Mouse (Mus musculus): ENCODE results near the gene Aasdh. TPM values are rescaled to one million over a fixed set of nuclear protein-coding genes. Genes with fewer than 3 reads are reported as not detected.

Gene Aasdh
- total RNA-seq (2015; ENCODE audit: low replicate concordance) (4.2 TPM in 2 replicates), total RNA-seq (2017; ENCODE audit: low replicate concordance) (3.6 and 13.5 TPM in 2 replicates)

DNA sequence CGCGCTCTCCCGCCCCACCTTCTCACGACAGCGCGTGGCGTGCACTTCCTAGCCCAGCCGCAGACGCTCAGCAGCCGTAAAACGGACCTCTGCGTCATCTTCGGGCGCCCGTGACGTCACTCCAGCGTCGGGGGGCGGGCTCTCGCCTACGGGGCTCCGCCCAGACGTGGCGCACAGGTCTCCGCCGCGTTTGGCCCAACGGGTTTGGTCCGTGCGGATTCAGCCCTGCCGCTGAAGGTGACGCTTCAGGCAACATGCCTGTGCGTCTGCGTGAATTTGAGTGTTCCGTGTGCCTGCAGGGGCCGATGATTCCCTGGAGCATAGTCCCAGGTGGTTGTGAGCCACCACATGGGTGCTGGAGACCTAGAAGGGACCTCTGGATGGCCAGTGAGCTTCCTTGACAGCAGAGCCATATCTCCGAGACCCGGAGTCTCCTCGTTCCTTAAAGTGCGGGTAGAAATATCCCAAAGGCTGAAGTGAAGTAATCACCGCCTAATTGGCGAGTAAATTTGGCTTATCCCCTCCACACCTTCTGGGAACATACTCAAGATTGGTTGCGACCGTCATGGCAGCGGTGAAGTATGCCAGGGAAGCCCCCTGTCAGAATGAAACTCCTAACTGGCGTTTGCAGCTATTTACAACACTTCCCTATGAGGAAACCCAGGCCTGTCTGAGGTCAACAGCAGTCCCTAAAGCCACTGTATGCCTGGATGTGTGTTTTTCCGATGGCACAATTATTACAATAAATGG, at the start of gene Aasdh:
Gene Aasdh (minus strand): TSS at position 110 of the 750 bp plus-strand sequence.
- ATAC-seq (replicated peaks; ENCODE audit: low FRiP score, poor library complexity, severe bottlenecking), result peak; percentile 98

DNA sequence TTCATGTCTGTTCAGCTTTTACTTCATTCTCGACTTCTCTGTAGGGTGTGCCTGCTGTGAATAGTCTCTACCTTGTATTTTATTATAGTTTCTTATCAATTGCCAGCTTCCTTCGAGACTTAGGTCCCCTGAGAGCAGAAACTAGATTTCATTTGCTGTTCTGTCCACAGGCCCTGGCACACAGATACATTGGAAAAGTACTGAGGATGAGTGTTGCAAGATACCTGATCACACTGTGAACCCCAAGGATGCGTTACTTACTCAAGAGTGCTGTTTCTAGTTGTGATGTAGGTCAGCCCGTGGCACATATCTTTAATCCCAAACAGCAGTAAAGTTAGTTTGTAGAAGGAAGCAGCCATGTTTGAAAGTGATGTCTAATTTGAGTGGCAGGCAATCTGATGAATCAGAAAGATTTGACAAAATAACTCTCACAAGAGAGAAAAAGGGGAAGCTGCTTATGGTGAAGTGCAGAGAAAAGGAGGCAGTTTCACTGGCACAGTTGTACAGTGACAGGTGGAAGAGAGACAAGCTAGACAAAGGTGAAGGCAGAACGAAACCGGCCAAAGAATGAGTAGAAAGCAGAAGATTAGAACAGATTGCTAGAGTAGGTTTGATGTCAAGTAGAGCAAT, 49.1 kb upstream of the Aasdh start:
- ATAC-seq (replicated peaks; ENCODE audit: low FRiP score, poor library complexity, severe bottlenecking), result no peak

DNA sequence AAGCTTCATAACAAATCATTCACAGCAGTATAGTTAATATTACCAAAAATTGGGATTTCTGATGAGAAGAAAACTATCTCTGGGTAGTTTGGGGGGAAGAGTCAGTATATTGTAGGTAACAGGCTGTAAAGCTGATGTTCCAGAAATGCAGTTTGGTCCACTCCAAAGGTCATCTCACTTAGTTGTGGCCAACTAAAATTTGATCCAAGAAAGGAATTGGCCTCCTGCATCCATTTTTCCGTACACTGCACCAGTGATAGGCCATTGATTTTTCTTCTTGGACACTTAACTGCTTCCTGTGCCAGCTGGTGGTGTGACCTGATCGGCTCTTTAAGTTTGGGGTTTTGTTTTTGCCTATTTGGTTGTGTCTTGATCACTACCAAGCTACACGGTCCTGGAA, 48.5 kb upstream of the Aasdh start:
- ATAC-seq (replicated peaks; ENCODE audit: low FRiP score, poor library complexity, severe bottlenecking), result no peak

DNA sequence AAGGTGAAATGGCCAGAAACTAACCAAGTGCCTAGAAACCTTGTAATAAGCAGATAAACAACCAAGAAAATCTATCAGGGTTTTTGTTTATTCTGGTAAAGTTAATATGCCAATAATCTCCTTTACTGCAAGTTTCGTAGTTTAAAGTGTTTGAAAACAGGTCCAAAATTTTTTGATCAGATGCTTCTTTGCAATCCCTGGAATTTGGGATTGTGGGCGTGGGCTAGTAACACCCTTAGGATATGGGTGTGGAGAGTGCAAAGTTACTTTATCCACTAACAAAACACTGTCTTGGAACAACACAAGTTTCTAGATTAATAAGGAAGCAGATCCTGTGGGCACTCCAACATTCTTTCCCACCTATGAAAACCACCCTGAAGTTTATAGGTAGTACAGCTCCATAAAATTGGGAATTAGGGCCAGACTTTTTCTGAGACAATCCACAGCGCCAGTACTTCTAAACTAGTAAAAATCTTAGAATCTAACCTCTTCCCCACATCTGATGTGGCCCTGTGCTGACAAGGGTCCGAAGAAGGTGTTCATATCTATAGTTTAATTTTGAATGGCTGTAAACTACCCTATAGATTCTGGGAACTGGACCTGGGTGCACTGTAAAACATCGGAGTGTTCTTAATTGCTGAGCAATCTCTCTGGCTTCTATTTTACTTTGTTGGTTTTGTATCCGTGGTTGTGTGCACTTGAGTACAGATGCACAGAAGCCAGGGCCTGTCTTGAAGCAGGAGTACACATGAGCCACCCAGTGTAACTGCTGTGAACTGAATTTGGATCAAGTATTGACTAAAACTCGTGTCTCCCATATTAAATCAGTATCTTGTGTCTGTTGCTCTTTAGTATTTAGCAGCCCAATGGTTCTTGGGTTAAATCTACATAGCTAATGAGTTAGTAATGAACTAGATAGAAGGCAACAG, 47.1 kb upstream of the Aasdh start:
- no peak for ATAC-seq (replicated peaks; ENCODE audit: low FRiP score, poor library complexity, severe bottlenecking)

DNA sequence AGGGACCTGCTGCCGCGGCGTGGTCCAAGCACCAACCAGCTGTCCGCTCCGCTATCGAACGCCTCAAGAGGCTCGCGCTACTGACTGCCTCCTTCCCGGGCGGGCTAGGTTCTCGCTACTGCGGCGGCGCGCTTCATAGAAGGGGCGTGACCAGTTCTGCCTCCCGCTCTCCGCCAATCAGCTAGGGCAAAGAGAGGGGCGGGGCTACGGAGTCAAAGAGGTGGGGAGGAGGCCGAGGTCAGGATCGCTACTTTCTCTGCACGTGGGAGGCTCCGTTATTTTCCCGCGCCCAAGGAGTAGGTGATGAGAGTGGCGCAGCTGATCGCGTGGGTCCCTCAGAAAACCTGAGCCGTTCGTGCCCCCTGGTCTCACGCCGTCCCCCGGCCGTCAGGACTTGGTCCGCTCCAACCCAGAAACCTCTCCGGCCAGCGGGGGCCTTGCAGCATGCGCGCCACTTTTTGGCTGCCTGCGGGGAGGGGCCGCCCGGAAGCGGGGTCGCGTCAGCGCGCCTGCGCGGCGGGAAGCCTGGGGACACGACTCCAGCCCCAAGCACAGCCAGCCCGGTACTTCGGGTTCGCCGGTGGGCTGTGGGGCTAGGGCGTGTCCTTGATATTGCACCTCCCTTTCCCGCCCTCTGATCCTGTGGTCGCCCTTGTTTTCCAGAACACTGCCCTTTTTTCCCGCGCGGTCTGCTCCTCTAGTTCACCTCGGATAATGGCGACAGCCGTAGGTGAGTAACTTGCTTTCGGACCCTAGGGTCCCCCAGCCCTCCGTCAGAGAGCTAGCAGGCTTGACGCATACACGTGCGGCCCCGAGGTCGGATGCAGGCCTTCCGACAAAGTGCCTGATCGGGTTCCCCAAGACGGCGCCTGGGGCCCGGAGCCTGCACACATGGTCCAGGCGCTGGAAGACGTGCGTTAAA, 46.1 kb upstream of the Aasdh start, which contains the start of the genes Paics and Ppat:
Gene Paics (plus strand): TSS at position 202 of the 922 bp plus-strand sequence.
Gene Ppat (minus strand): TSS at position 473 of the 922 bp plus-strand sequence.
- peak; percentile 93 for ATAC-seq (replicated peaks; ENCODE audit: low FRiP score, poor library complexity, severe bottlenecking)

DNA sequence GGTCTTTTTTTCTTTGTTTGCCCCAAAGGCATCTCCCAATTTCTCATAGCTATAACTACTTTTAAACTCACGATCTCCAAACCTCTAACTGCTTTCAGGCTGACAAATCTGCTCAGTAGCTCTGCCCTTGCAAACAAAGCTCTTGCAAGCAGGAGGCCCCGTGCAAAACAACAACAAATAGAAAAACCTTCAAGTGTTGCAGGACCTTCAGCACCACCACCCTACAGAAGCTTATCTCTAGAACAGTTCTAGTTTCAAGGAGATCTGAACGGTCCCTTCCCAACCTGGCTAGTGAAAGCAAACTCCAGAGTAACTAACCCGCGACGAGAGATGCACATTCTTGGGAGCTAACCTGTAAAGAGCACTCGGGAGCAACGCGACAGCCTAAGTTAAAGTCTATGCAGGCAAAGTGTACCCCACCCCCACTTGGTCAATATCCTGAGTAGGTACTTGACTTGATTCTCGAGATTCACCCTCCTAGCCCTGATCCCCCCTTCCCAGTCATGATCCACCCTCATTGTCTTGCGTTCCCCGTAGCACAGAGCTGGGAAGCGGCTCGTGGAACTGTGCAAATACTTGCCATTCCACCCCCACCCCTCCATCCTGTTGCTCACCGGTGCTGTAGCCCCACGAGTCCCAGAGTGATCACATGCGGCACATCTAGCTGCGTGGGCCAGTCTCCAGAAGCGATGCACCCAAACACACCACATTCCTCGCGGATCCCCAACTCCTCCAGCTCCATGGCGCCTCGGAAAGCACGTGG, 45.2 kb upstream of the Aasdh start:
- ATAC-seq (replicated peaks; ENCODE audit: low FRiP score, poor library complexity, severe bottlenecking), result peak; percentile 23

DNA sequence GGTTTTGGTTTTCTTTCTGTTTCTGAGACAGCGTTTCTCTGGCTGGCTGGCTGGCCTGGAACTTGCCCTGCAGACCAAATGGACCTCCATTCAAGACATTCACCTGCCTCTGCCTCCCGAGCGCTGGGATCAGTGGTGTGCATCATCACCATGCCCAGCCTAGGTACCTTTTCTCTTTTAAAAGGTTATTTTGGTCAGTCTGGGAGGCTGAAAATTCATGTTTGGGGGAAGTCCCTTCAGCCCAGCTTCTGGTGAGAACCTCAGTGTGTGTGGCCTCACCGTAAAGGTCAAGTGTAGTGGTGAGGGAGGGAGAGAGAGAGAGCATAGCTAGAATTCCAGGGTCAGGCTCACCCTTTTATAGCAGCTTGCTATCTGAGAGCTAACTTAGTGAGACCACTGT, 42.4 kb upstream of the Aasdh start:
- no peak for ATAC-seq (replicated peaks; ENCODE audit: low FRiP score, poor library complexity, severe bottlenecking)

DNA sequence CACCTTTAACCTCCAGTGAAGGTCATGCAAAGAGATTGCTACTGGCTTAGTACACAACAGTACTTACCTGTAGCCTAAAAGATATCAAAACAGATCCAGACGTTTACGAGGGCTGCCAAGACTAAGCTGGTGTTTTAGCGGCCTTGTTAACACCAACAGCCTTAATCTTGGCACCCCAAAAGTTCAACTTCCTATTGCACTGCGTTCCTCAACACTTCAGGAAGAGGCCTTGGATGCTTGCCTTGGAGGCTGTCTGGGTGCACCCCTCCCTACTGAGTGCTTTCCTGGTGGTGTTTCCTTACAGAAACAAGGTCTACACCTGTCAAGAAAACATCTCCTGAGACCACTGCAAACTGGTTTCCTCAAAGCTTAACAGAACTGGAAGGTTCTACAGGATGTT, 41.8 kb upstream of the Aasdh start:
- no peak for ATAC-seq (replicated peaks; ENCODE audit: low FRiP score, poor library complexity, severe bottlenecking)

DNA sequence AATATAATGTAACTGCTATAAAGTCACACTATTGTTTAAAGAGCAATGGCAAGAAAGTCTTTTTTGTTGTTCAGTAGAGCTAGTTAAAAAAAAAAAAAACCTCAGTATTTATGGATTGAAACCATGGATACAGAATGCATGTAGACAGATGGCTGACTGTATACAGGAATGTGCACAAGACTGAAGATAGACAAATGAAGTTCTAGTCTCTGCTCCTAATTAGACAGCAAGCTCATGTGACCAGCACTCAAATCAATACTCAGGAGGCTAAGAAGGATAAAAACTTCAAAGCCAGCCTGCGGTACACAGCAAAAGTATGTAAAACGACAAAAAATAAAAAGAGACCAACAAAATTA, 40.3 kb upstream of the Aasdh start:
- ATAC-seq (replicated peaks; ENCODE audit: low FRiP score, poor library complexity, severe bottlenecking), result no peak

DNA sequence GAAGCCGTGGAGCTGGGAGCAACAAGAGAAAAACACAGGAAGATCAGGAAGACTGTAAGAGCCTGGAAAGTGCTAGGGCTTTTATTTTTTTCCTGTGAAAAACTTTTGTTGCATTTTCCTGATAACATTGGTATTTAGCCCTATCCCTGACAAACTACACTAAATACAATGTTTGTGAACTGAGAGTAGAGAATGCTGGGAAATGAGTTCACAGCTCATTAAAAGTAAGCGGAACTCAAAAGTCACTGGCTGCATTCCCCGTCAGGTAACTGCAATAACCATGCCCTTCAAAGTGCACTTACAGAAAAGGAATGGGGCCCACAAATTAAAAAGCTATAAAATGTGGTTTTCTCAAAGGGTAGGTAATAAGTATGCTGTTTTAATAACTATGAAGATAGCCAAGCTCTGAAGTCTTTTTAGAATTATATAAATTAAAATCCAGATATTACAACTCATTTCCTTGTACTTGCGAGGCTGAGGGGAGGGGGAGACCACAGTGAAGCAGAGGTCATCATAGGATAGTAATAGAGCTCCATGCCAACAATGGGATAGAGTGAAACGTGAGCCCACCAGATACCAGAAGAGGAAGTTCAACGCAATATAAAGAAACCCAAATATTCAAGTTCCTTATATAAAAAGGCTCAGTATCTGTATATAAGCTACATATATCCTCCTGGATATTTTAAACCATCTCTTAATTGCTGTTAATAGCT, 39.8 kb upstream of the Aasdh start:
- no peak for ATAC-seq (replicated peaks; ENCODE audit: low FRiP score, poor library complexity, severe bottlenecking)

DNA sequence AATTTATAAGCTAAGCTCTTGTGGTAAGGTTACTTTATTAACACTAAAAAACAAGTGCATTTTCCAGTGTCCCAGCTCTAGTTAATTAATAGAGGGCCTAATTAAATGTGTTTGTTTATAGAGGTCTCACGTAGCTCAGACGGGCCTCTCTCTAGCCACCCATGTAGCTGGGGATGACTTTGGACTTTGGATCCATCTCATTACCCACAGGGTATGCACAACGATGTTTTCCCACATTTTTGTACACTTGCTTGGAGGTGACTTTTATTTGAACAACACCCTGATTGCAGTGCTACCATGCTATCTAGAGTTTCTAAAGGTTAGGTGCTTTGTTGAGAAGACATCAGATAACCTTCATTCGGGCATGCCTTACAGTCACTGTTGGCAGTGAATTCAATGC, 37.2 kb upstream of the Aasdh start:
- ATAC-seq (replicated peaks; ENCODE audit: low FRiP score, poor library complexity, severe bottlenecking), result no peak

DNA sequence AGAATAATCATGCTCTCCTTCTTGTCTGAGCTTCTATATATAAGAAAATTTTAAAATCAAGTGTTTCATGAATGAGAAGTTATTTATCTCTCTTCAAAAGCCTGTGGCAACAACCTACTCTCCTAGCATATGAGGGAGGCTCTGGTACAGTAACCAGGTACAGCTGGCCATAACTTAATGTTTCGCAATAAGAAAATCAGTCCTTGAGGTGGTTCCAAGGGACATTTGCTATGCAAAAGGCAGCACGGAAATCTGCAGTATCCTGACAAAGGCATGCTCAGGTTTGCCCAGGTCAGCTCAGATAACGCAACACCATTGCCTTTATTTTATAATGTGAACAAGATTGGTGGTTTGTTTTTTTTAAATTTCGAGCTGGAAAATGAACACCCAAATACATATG, 36.7 kb upstream of the Aasdh start:
- no peak for ATAC-seq (replicated peaks; ENCODE audit: low FRiP score, poor library complexity, severe bottlenecking)

DNA sequence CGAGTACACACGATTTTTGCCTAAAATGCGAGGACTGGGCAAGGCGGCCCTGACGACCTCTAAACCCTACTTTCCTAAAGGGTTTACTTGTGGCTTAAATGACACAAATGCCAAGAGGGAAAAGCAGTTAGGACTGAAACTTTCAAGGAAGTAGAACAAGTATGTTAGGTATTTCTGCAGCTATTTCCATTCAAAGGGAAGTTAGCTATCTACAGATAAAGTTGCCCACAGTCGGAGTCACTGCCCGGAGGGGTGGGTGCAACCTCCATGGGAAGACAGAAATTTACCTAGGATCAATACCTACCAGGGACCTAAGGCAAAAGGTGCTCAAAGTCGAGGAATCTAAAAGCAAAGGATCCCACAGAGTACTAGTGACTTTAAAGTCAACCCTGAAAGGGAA, 34.4 kb upstream of the Aasdh start:
- no peak for ATAC-seq (replicated peaks; ENCODE audit: low FRiP score, poor library complexity, severe bottlenecking)

DNA sequence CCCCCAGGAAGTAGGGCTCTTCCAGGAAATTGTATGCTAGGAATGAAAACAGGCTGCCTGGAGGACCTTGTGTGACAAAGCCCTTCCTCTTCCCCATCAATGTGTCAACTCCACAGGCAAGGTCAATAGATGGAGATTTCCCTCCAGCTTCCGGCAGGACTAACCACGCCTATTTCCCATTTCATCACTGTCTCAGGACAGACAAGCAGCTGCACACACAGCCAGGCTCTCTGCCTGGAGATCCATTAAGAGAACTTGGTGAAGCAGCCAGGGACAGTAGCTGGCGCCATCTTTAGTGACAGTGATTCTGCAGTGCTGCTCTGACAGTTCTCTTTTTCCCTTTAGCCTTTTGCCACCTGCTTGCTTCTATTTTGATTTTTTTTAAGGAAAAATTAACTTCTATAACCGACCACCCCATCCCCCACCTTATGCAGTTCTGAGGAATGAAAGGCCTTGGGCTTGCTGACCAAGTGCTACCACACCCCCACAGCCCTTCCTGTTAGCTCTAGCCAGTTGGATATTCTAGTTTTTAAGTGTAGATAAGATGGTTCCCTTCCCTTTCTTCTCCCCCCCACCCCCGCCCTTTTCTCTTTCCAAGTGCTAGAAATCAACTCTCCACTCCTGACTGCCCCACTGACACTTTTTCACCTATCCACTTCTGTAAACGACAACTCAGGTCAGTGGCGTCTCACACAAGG, 24.0 kb upstream of the Aasdh start:
- ATAC-seq (replicated peaks; ENCODE audit: low FRiP score, poor library complexity, severe bottlenecking), result no peak

DNA sequence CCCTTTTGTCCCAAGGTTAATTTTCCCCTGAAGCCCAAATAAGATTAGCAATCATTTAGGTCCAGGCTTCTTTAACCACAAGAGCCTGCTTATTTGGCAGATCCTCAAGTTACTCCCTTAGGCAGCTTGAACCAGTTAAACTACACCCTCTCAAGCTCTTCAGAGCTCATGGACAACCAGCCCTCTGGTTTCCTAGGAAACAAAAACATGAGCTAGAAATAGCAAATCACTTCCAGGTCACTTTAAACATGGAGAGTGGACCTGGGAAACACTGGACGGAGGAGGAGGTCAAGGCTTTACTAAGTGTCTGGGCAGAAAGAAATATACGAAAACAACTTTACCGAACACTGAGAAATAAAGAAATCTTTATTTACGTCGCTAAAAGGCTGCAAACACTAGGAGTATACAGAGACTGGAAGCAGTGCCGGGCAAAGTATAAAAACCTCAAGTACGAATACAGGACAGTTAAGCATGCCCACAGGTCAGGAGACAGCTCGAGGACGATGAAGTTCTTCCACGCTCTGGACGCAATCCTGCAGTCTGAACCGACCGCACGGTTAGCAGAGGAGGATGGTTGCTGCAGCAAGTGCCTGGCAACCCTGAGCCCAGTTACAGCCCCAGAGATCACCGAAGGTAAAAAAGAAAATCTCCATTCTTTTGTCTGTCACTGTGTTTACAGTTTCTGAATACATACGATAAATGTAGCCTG, 23.0 kb upstream of the Aasdh start:
- ATAC-seq (replicated peaks; ENCODE audit: low FRiP score, poor library complexity, severe bottlenecking), result no peak

DNA sequence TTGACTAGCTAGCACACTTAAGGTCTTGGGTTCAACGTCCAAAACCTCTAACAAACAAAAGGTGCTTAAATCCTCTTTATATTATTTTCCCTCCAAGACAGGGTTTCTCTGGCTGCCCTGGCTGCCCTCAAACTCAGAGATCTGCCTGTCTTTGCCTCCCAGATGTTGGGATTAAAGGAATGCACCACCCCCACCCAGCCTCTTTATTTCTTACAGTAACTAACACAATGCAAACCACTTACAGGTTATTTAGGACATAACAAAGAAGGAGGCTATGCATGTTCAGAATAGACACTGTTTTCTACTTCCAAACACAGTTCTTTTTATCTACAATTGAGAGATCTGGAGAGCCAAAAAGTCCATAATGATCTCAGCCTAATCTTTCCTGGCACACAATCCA, 19.0 kb upstream of the Aasdh start:
- ATAC-seq (replicated peaks; ENCODE audit: low FRiP score, poor library complexity, severe bottlenecking), result no peak

DNA sequence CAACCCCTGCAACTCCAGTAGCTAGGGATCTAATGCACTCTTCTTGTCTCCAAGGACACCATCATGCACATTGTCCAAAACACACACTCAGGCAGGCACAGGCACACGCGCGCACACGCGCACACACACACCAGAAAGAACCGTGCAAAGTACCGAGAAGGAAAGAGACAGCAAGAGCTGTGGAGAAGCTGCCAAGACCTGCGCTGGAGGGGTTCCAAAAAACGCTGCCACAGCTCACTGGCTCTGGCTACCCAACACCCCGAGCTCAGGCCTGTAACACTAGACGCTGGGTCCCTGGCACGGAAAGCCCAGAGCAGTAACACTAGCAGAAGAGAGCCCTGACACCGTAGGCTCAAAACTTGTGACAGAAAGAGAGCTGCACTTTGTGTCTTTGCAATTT, 18.1 kb upstream of the Aasdh start:
- no peak for ATAC-seq (replicated peaks; ENCODE audit: low FRiP score, poor library complexity, severe bottlenecking)

Data from erythroblast, adult 5-6 weeks (primary cell).